Mouse (Mus musculus) thymus, adult 2 months (tissue): ENCODE results near the gene Hps6.

Experiments
- CTCF ChIP-seq: fragments of 200-500 bp; IDR thresholded peaks from 2 replicates; pipeline ENCODE4 v1.5.1; 2012; ENCODE audit warnings: mild to moderate bottlenecking, control low read depth, low read length, moderate library complexity, borderline replicate concordance; ENCODE audit not compliant: control insufficient read depth, poor library complexity, insufficient read depth; ENCODE audit errors: extremely low read depth
- POLR2A ChIP-seq: fragments of 200-500 bp; IDR thresholded peaks from 2 replicates; pipeline ENCODE4 v1.6.1; 2012; ENCODE audit warnings: mild to moderate bottlenecking, low read length, control low read depth, moderate library complexity; ENCODE audit not compliant: control insufficient read depth, poor library complexity, insufficient read depth; ENCODE audit errors: extremely low read depth

GRCm38 (mm10) chr19:46041299-46041932 is 38.1 kb downstream of the Hps6 start:
- TF ChIP-seq CTCF: no peak
- TF ChIP-seq POLR2A: no peak
